Mouse (Mus musculus) 3T3-L1 (cell line): ENCODE results near the gene Pdlim4.
A peak's percentile ranks its signal among the peaks of the same experiment; 100 is the strongest.
"Not testable (repeated sequence)": the region's sequence is repeated elsewhere in the genome, so short reads cannot be mapped to it uniquely, and the experiment has no call there.

Experiments
- DNase-seq: peaks from one replicate; pipeline ENCODE4 v3.0.0-alpha.2; 2015; ENCODE audit warnings: low read depth, low spot score

The Pdlim4 gene

DNA sequence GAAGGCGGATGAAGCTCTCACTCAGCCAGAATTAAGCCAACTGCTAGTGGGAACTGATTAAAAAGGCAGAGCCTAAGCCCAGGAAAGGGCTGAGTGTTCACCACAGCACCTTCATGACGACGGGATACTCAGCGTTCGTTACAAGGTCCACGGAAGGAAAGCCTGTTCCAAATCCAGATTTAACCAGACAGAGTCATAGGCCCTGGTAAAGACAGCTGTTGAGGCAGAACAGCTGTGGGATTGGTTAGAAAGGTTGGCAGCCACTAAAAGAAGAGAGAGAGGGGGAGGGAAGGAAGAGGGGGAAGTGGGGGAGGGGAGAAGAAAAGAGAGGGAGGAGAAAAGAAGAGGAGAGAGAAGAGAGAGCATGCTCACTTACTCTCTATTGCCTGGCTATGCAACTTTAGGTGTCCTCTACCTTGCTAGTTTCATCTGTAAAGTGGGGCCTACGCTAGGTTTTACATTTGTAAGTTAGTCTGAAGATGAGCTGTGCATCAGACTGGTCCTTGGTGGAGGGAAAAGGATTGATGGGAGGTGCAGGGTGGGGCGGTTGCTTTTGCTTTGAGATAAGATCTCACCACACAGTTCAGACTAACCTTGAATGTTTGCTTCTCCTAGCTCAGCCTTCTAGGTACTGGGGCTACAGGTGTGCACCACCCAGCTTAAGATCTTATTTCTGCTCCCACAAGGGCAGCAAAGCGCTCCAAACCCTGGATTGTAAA, 5.9 kb downstream of the Pdlim4 start:
- peak; percentile 31 for DNase-seq

DNA sequence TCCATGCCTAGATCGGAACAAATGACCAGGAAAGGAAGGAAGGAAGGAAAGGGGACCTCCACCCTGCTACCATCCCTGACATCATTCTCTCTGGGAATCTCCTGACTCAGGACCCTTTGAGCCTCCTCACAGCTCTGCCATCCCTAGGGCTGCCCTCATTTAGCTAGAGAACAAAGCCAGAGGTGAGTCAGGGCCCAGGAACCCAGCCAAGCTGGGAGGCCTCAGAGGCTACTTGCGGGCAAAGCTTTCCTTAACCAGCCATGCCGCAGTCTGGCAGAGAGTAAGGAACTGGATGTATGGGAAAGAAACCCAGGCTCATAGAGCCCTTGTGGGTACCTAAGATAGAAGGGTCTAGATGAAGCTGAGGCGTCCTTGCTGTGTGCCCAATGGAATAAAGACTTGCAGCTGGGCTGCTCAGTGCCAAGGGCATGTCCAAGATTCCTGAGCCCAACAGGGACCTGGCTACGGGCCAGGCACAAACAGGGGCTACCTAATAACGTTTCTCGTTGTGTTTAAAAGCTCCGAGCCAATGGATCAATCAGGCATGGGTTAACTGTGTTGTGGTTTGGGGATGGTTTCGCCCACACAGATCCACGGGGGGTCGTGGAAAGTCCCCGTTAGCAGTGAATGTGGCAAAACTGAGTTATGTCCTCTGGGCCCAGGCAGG, 6.6 kb downstream of the Pdlim4 start:
- peak; percentile 96 for DNase-seq

DNA sequence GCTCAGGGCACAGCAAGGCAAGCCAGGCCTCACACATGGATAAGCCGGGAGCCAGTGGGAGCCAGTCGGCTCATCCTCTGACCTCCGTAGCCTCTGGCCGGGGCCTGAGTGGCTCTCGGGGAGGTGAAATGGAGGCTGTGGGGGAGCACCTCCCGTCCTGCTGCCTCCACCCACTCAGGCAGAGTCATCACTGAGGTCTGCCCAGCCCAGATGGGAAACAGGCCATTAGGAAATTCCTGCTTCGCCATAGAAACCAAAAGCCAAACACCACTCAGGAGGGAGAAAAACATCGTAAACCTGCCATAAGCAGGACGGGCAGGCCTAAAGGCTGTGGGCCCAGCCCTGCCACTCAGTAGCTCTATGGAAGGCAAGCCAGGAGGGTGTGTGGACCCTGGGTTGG, 8.5 kb downstream of the Pdlim4 start:
- DNase-seq, result peak; percentile 90

DNA sequence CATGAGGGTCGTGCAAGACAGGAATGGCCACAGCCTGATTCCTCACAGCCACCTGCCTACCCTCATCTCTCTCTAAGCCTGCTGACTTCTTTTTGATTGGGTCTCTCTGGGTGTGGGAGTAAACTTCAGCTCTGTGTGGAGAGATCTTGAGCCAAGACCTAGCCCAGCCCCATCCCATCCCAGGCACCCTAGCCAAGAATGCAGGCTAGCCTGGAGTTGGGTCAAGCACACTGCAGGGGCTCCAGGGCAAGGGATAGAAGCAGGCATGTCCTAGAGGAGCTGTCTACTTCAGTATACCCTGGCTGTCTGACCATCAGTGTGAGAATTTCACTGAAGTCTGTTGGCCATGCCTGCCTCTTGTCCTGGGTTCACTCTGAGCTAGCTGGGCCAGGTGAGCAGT, 9.3 kb downstream of the Pdlim4 start:
- DNase-seq, result peak; percentile 23

DNA sequence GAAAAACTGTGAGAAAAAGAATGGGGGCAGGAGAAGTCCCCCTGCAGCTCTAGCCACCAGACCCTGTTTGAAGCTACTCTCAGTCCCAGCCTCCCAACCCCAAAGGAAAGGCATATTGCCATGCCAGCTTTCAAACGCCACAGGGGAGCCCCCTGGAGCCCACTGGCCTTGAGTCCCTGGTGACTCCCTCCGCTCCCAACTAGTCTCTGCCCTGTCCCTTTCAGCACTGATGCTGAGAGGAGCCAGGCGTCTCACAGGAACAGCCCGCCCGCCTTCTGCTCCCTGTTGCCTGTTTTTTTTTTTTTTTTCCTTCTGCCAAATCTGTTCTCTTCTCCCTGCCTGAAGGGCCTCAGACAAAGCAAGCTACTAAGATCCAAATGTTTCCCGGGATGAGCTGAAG, 10.2 kb downstream of the Pdlim4 start:
- peak; percentile 34 for DNase-seq

DNA sequence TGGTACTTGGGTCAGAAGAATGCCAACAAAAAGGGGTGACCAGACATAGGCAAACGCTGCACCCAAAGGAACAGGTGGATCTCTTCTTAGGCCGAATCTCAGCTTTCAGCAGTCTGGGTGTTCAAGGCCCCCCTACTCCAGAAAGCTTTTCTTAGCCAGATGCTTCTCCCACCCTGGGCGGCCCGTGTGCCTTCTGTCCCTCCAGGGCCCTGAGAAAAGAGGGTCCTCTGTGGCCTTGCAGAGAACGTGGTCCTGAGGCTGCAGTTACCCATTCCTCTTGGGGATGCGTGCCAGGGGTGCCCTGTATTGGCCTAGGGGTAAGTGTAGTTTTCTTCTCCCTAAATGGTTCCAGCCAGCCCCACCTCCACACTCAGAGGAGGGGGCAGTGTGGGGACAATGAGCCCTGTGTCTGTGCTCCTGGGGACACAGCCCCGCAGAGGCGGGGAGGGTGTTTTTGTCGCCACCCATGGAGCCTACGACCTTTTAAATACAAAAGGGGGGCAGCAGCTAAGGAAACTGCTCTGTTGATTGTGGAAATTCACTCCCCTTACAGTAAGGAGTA, 10.7 kb downstream of the Pdlim4 start:
- DNase-seq, result no peak

DNA sequence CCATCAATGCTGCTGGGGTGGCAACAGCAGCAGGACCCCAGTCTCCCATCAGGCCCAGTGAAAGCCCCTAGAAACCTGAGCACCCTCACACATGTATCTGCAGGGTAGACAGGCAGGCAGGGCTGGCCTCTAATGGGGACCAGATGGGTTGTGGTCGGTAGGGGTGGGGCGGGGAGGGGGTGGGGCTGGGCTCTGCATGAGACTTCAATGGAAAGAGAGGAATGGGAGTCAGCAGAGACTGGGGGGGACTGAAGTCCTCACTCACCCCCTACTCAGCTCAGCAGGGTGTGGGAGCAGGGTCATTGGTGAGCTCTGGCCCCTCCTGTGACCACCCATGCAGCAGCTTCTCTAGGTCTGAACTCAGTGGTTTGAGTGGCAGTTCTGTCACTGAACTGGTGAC, 11.4 kb downstream of the Pdlim4 start:
- peak; percentile 49 for DNase-seq

DNA sequence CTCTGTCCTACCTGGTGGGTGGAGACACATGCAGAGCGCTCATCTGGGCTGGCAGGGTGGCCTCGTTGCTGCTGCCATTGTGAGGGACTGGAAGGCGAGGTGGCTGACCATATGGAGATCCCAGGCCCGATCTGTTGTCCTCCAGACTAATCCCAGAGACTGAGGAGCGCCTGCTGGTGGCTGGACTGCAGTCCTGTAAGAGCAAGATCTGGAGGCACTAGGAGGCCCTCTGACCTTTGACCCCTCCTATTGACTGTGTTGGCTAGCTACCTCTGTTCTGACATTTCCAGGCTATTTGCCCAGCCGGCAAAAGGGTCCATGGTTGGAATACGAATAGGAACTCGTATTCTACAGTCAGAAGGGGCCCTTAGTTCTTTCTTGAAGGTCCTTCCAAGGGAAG, 12.7 kb downstream of the Pdlim4 start:
- peak; percentile 13 for DNase-seq

DNA sequence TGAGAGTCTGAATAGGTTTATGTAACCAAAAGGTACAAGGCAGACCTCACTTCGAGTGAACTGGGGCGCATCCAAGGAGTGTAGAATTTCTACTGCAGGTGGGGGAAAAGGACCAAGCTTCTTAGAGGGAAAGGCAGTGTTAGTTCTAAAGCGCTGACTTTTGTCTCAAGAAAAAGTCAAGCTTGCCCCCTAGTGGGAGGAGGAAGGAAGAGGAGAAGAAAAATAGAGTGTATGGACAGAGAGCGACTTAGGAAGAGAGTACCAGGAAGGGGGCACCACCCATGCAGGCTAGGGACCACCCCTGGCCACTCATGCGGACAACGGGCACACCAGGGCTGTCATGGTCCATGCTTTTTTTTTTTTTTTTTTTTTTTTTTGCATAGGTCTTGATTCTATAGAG, 14.6 kb downstream of the Pdlim4 start:
- peak; percentile 78 for DNase-seq

DNA sequence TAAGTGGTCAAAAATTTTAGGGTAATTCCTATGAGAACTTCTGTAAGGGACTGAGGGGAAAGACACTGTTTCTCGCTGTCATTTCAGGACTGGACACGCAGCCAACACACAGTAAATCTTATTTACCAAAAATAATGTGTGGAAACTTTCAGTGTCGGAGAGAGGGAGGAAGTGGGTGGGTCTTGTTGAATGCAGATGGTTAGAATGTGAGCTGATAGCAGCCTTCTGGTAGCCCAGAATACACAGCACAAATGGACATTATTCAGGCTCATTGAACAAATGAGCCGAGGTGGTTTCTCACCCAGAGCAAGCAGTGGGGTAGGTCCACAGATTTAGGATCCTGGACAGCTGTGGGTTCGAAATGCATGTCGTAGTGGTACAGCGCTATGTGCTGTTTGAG, 15.7 kb downstream of the Pdlim4 start:
- DNase-seq, result no peak

DNA sequence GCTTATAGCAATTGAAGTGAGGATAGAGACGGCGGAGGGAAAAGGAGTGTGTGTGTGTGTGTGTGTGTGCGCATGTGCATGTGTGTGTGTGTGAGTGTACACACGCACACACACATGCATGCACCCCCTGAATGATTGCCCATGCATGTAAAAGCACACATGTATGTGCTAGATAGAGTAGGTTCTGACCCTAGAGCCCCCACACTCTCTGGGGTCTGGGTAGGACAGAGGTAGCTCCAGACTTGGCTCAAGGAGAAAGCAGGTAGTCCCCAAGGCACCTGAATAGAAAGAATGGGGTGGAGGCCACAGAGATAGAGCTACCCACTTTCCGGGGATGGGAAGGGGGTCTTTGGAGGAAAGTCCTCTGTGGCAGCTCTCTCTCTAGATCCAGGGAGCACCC, 16.7 kb downstream of the Pdlim4 start:
- no peak for DNase-seq

DNA sequence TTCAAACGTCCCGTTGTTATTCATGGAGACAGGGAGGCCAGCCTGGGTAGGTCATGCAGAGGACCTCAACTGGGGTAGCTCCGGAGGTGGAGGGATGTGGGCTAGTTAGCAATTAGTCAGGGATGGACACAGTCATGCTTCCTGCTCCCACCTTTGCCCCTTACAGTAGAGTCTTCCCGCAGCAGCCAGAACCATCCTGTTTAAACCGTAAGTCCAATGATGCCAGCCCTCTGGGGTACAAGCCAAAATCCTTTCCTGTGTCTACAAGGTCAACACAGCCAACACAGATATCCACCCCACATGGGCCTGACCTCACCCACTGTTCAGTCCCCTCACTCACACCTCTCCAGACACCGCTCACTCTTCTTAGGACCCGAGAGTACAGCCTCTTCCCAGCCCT, 17.7 kb downstream of the Pdlim4 start:
- no peak for DNase-seq

DNA sequence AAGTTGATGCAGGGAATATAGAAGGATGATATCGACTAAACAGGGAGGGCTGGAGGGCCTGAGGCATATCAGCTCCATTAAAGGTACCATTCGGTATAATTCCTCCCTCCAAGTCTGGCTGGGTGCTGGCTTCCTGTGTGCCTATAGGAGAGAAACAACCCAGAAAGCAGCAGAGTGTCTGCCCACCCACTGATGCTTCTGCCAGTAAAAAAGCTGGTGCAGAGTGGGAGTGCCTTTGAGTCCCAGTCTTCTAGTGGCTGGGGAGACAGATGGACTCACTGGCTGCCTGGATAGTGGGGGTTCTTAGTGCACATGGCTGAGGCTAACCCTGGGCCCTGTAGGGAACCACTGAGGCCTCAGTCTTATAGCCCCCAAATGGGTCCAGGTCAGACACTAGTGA, 18.6 kb downstream of the Pdlim4 start:
- no peak for DNase-seq

DNA sequence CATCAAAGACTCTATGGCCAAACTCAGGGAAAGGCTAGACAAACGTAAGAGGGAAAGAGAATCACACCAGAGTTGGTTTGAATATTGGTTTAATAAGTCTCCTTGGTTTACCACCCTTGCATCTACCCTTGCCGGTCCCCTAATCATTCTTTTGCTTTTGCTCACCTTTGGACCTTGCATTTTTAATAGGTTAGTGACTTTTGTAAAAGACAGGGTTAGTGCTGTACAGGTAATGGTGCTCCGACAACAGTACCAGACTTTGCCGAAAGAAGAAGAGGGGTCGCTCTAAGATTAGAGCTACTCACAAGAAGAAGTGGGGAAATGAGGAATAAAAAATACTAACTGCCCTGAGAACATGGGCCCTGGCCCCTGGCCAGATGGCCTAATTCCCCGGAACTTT, 28.1 kb downstream of the Pdlim4 start:
- DNase-seq, result no peak

DNA sequence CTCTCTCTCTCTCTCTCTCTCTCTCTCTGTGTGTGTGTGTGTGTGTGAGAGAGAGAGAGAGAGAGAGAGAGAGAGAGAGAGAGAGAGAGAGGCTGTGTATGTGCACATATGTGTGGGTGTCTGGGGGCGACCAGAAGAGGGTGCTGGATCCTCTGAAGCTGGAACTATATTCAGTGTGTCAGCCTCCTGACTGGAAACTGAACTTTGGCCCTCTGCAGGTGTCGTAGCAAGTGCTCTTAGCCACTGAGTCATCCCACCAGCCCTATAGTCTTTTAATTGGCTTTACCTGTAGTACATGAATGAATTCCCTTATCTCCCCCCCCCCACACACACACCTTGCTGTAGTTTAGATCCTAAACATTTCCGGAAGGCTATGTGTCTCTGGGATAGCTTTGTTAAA, 35.9 kb downstream of the Pdlim4 start:
- not testable (repeated sequence) for DNase-seq

DNA sequence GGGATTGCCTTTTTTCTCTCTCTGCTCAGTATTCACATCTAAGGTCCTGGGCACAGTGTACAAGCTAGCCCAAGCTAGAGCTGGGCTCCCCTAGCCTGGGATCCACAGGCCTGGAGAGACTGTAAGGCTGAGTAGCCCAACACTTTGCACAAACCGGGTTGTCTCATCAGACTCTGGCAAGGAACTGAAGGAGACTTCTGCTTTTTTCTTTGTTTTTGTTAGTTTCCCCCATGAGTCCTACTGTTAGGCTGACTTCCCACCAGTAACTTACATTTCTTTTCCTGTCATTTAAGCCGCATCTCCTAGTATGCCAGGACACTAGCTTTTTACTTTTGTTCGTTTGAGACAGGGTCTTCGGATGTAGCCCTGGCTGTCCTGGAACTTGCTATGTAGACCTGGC, 39.8 kb downstream of the Pdlim4 start:
- no peak for DNase-seq

DNA sequence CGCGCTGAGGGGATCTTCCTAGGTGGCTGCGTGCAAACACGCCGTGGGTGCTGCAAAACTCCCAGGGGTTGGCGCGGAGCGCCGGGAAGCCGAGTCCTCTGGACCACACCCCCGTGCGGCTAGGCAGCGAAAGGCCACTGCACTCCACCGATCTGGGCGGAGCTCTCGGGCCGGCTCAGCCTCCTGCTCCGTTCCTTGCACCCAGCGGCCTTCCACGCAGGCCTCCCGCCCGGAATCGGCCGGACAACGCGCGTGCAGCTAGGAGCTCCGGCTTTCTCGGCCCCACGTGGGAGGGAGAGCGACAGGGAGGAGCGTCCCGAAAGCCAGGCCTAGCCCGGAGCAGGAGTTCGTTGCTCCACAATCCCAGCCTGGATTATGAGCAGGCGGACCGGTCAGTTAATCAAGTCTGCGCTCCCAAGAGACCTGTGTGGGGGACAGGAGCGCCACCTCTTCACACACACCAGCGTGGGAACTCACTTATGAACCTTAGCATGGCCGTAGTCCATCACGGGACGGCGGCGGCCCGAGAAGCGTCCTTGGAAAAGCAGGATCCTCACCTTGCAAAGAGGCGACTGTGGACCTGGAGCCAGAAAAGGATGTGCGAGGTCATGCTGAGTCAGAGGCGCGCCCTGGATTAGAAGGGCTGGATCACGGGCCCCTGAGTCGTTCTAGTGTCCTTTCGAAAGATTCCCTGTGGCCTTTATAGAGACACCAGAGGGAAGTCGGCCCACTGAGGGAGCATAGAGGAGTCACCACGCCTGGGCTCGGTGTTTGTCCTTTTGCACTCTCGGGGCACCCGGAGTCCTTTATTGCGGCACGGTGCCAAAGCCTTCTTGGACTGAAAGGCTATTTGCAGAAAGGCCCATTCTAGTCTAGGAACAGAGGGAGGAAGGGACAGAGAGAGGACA, 40.5 kb downstream of the Pdlim4 start, which contains the start of gene Slc22a4:
Gene Slc22a4 (minus strand): TSS at position 47 of the 908 bp plus-strand sequence.
- DNase-seq, result peak; percentile 58

DNA sequence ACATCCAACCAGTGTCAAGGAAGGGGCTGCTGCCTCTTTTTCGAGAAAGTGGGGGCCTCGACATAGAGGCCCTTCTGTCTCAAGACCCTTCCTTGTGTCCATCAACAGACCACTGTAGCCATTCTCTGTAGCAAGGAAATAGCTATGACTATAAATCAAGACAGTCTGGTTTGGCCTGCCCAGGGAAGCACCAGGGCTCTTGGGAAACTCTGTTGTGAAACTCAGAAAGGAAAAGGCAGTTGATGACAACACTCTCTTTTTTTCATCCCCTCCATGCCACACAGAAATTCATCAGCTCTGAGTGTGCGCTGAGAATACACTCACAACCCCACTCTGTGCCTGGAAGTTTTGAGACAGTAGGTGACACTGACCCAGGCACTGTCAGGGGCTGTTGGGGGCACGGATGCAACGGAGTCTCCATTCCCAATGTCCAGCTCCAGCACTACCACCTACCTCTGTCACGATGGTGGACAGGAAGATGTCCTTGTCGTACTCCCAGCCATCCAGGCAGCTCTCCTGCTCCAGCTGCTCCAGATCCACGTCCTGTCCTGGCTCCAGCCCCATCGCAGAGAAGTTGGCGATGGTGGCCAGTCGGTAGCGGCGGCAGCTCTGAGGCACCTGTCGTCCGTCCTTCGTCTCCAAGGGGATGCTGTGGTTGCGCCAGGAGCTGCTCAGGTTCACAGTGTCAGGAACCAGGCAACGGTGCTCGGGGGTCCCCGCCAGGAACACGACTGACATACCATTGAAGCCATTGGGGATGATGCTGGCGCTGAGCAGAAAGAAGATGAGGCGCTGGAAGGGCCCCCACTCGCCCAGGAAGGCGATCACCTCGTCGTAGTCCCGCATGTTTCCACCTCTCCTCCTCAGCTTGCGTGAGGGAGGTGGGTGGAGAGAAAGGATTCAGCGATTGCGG, 41.4 kb downstream of the Pdlim4 start:
- DNase-seq, result peak; percentile 17

DNA sequence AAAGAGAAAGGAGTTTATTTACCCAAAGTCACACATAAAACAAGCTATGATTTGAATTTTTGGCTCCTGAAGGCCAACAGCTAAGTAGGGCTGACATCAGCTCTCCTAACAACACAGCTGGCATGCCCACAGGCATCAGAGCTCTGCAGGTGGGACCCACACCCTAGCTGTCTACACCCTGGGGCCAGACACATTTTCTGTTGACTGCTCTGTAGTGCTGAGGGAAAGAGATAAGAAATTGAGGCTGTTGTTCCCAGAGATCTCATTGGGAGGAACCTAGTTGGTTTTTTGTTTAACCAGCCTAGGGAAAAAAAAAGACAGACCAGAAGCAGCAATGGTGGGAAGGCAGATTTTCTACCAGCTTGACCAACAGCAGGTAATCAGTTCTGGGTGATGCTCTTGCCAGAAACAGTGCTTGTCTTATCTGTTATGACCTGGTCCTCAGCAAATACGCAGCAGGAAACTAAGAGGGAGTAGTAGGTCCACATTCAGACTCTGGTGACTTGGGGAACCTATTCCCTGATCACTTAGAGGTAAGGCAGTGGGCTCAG, 42.2 kb downstream of the Pdlim4 start:
- no peak for DNase-seq

DNA sequence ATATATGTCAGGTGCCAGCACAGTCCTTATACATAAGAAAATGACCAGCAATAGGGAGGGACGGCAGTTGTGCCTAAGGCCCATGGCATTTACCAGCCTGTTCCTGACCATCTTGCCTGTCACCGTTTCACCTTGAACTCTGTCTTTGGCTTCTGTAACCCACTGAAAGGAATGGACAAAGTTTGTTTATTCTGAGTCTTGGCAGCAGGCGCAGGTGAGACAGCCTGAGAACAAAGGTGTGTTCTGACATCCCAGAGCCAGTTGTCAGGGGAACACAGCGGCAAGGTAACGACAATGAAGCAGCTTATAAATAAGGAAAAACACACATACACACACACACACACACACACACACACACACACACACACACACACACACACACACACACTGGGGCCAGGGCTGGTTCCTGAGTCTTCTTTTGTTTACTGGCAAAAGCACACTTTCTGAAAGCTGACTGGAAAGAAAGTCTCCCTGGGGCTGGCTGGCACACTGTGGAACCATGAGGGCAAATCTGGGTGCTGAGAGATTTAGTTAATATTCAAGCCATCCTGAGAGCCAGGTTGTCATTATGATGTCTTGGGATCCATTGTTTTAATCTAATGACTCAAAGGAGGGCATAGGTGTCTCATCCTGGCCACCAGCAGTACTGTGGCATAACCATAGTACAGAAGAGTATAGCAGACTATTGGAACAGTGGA, 47.3 kb downstream of the Pdlim4 start:
- no peak for DNase-seq
